Comparison of ENCODE assay signal across 9 mouse cellular contexts in genomic region chr19:34922603-34922963, GRCm38 (mm10). TPM values are rescaled to one million over a fixed set of nuclear protein-coding genes. Genes with fewer than 3 reads are reported as not detected.
A peak's percentile ranks its signal among the peaks of the same experiment; 100 is the strongest.
DNase-seq lines count a peak whose midpoint lies in the region; ATAC-seq and TF ChIP-seq lines count a peak whose summit lies in the region.
"Had no signal": no experiment of that assay in that cellular context is flagged by ENCODE, and none has a peak within 500 bp of the region (broad histone marks: within the 10 kb centered on the region; RNA-seq: fewer than 3 reads in every experiment).

No protein-coding gene starts in this region.

- no peak for DNase-seq in lung, embryonic 14.5 days
- DNase-seq in lung, postnatal 14 days = no peak
- peak; percentile 13 for DNase-seq in large intestine, adult 2 months (ENCODE audit: low read depth, low spot score)
- no peak for DNase-seq in right cerebral cortex, adult 2 months (ENCODE audit: low spot score in 2 of 2)
- DNase-seq in right cerebral cortex, postnatal 14 days = no peak

- no peak for TF ChIP-seq CTCF in lung, embryonic 14.5 days (IDR thresholded peaks at IDR 0.05; ENCODE audit: low read depth)
- TF ChIP-seq CTCF in olfactory bulb, adult 2 months (IDR thresholded peaks at IDR 0.05; ENCODE audit: insufficient read depth, low read depth, low read length) = no peak

- TF ChIP-seq POLR2A in olfactory bulb, adult 2 months (IDR thresholded peaks at IDR 0.05; ENCODE audit: insufficient read depth, low read depth, low read length) = no peak

- H3K4me3 ChIP-seq in lung, embryonic 14.5 days (ENCODE audit: low read depth, low read length) = peak overlapping the region; percentile 86
- H3K4me3 ChIP-seq in embryonic facial prominence, embryonic 15.5 days (replicated peaks) = peak overlapping the region; percentile 71
- H3K4me3 ChIP-seq in olfactory bulb, adult 2 months (ENCODE audit: insufficient read depth, low read depth, low read length) = peak overlapping the region; percentile 96

- peak overlapping the region; percentile 69 for H3K9ac ChIP-seq in lung, embryonic 14.5 days
- peak overlapping the region; percentile 60; the same call in 1 of the 2 replicates for H3K9ac ChIP-seq in embryonic facial prominence, embryonic 15.5 days

- no peaks in the 10 kb centered on the region for H3K9me3 ChIP-seq in lung, embryonic 14.5 days (ENCODE audit: low read depth, low read length)
- H3K9me3 ChIP-seq in embryonic facial prominence, embryonic 15.5 days (replicated peaks) = no peaks in the 10 kb centered on the region

- peak overlapping the region; percentile 62 for H3K4me2 ChIP-seq in lung, embryonic 14.5 days
- peak overlapping the region; percentile 54 for H3K4me2 ChIP-seq in embryonic facial prominence, embryonic 15.5 days (replicated peaks)

- peaks cover 16% of the 10 kb centered on the region; the same call in 1 of the 2 replicates for H3K36me3 ChIP-seq in lung, embryonic 14.5 days (ENCODE audit: insufficient read depth)
- H3K36me3 ChIP-seq in embryonic facial prominence, embryonic 15.5 days = 0 out of 2 replicates have a peak, but pooled peaks cover 6% of the 10 kb centered on the region

- WGBS in lung, embryonic 14.5 days = under 1% methylated on average over 9 of the region's 9 CpGs
- under 1% methylated on average over 9 of the region's 9 CpGs for WGBS in embryonic facial prominence, embryonic 15.5 days
- WGBS in large intestine, adult 2 months = 2% methylated on average over 9 of the region's 9 CpGs
- WGBS in olfactory bulb, adult 2 months = 1% methylated on average over 9 of the region's 9 CpGs

- no peaks in the 10 kb centered on the region for H3K27me3 ChIP-seq in lung, embryonic 14.5 days (ENCODE audit: insufficient read depth, low read length)
- no peaks in the 10 kb centered on the region for H3K27me3 ChIP-seq in embryonic facial prominence, embryonic 15.5 days

- H3K27ac ChIP-seq in lung, embryonic 14.5 days (ENCODE audit: low read depth) = peak overlapping the region; percentile 78
- H3K27ac ChIP-seq in embryonic facial prominence, embryonic 15.5 days (replicated peaks) = no peak overlapping the region
- H3K27ac ChIP-seq in olfactory bulb, adult 2 months (ENCODE audit: insufficient read depth, low read depth, low read length) = no peak overlapping the region

- ATAC-seq in lung, embryonic 14.5 days (ENCODE audit: insufficient read depth) = no peak; the same call in 1 of the 2 replicates
- no peak for ATAC-seq in embryonic facial prominence, embryonic 15.5 days (ENCODE audit: insufficient number of reproducible peaks, low FRiP score, low TSS enrichment, low read depth)
- no peak for ATAC-seq in cerebellum, adult (ENCODE audit: insufficient number of reproducible peaks, low FRiP score, low TSS enrichment)

- H3K4me1 ChIP-seq in lung, embryonic 14.5 days (ENCODE audit: insufficient read depth) = no peaks in the 10 kb centered on the region; the same call in 1 of the 2 replicates
- peaks cover 3% of the 10 kb centered on the region; the same call in 1 of the 2 replicates for H3K4me1 ChIP-seq in embryonic facial prominence, embryonic 15.5 days
- peaks cover 3% of the 10 kb centered on the region; the same call in 1 of the 2 replicates for H3K4me1 ChIP-seq in olfactory bulb, adult 2 months (ENCODE audit: control insufficient read depth, insufficient read depth, low read length)

RNA-seq across cellular contexts. Expression of gene Kif20b, which starts 0.4 kb away (rescaled TPM):
- 83.0 and 89.3 TPM in 2 replicates for polyA plus RNA-seq in lung, embryonic 14.5 days (2014; fragmentation: Nextera tagmentation; extraction: Ambion mirVana)
- polyA plus RNA-seq in embryonic facial prominence, embryonic 15.5 days (2015; fragmentation: Nextera tagmentation; extraction: Ambion mirVana) = 45.4 and 47.1 TPM in 2 replicates
- polyA plus RNA-seq in large intestine, adult 2 months (2012; rRNA removed) = 0.50 and 1.1 TPM in 2 replicates
- polyA plus RNA-seq in olfactory bulb, adult 2 months (2012; ENCODE audit: insufficient read depth, insufficient read length, low replicate concordance, missing spikeins) = not detected in 2 replicates
- polyA plus RNA-seq: adrenal gland, adult 2 months had no signal

RNA-seq across cellular contexts. Expression of gene Pank1, which starts 43.3 kb away (rescaled TPM):
- polyA plus RNA-seq in lung, embryonic 14.5 days (2014; fragmentation: Nextera tagmentation; extraction: Ambion mirVana) = 10.0 and 10.3 TPM in 2 replicates
- 7.5 and 7.7 TPM in 2 replicates for polyA plus RNA-seq in embryonic facial prominence, embryonic 15.5 days (2015; fragmentation: Nextera tagmentation; extraction: Ambion mirVana)
- 1.9 and 2.0 TPM in 2 replicates for polyA plus RNA-seq in large intestine, adult 2 months (2012; rRNA removed)
- not detected in 2 replicates for polyA plus RNA-seq in olfactory bulb, adult 2 months (2012; ENCODE audit: insufficient read depth, insufficient read length, low replicate concordance, missing spikeins)

Comparison
In these comparisons a context has a peak if more than half of its experiments do, and no peak if none do; other contexts are left out.
1. RNA of gene Kif20b, which starts 0.4 kb away (polyA plus RNA-seq): 83.0 to 89.3 TPM in lung, embryonic 14.5 days and 45.4 to 47.1 TPM in embryonic facial prominence, embryonic 15.5 days; 0.50 to 1.1 TPM in large intestine, adult 2 months and not detected in olfactory bulb, adult 2 months; every median in the first group is over 10 times any median in the second.
2. Peak in every context shown above with its lines, with median percentiles within 50 percentile points of each other: H3K4me3 ChIP-seq.